Mouse (Mus musculus): ENCODE results near the gene Olfr159. TPM values are rescaled to one million over a fixed set of nuclear protein-coding genes. Genes with fewer than 3 reads are reported as not detected.

The Olfr159 gene
- polyA plus RNA-seq, 1 experiment from 2014 or later, result not detected

GRCm38 (mm10) chr4:43745187-43745586, 25.6 kb downstream of the Olfr159 start:
- no peaks in the 10 kb centered on the region for H3K9me3 ChIP-seq
- no peaks in the 10 kb centered on the region for H3K27me3 ChIP-seq (replicated peaks)
- H3K36me3 ChIP-seq, result no peaks in the 10 kb centered on the region
- H3K4me2 ChIP-seq (replicated peaks), result no peak overlapping the region
- no peak overlapping the region for H3K27ac ChIP-seq
- WGBS, result 13% methylated on average over 6 of the region's 6 CpGs
- H3K4me1 ChIP-seq (replicated peaks), result no peaks in the 10 kb centered on the region
- no peak overlapping the region for H3K4me3 ChIP-seq (replicated peaks)
- no peak overlapping the region for H3K9ac ChIP-seq
- 0 out of 2 replicates have a peak, but pooled peaks have one; percentile 43 for ATAC-seq

- no peaks in the 10 kb centered on the region for H3K27me3 ChIP-seq (replicated peaks)
- no peaks in the 10 kb centered on the region for H3K4me1 ChIP-seq (replicated peaks)
- no peak for ATAC-seq
- no peaks in the 10 kb centered on the region for H3K9me3 ChIP-seq
- WGBS, result 18% methylated on average over 1 of the region's 1 CpGs
- H3K27ac ChIP-seq, result no peak overlapping the region
- no peak overlapping the region for H3K4me3 ChIP-seq (replicated peaks)
- H3K36me3 ChIP-seq, result no peaks in the 10 kb centered on the region
- H3K4me2 ChIP-seq (replicated peaks), result no peak overlapping the region
- no peak overlapping the region for H3K9ac ChIP-seq
These were observed 27.7 kb downstream of the Olfr159 start for GRCm38 (mm10) chr4:43743099-43743498.

- ATAC-seq, result no peak
- Histone ChIP-seq H3K9me3 (no peaks in the 10 kb centered on the region), H3K4me2 (replicated peaks) (no peak overlapping the region), H3K4me3 (replicated peaks) (no peak overlapping the region), H3K27me3 (replicated peaks) (no peaks in the 10 kb centered on the region), H3K4me1 (replicated peaks) (no peaks in the 10 kb centered on the region), H3K27ac (no peak overlapping the region), H3K9ac (no peak overlapping the region), H3K36me3 (no peaks in the 10 kb centered on the region)
- 35% methylated on average over 4 of the region's 4 CpGs for WGBS
These were observed 28.2 kb downstream of the Olfr159 start for GRCm38 (mm10) chr4:43742637-43743036.

GRCm38 (mm10) chr4:43741526-43741925, 29.3 kb downstream of the Olfr159 start:
- no peak for ATAC-seq
- WGBS, result 44% methylated on average over 5 of the region's 5 CpGs

GRCm38 (mm10) chr4:43738989-43739674, 31.7 kb downstream of the Olfr159 start:
- H3K9ac ChIP-seq, result no peak overlapping the region
- H3K4me3 ChIP-seq (replicated peaks), result no peak overlapping the region
- H3K4me1 ChIP-seq (replicated peaks), result no peaks in the 10 kb centered on the region
- H3K27ac ChIP-seq, result no peak overlapping the region
- H3K36me3 ChIP-seq, result no peaks in the 10 kb centered on the region
- H3K9me3 ChIP-seq, result no peaks in the 10 kb centered on the region
- H3K27me3 ChIP-seq (replicated peaks), result no peaks in the 10 kb centered on the region
- WGBS, result 59% methylated on average over 8 of the region's 8 CpGs
- ATAC-seq, result no peak
- no peak overlapping the region for H3K4me2 ChIP-seq (replicated peaks)

More at GRCm38 (mm10) chr4:43741526-43741925, 29.3 kb downstream of the Olfr159 start:
- Histone ChIP-seq H3K36me3 (no peaks in the 10 kb centered on the region), H3K9me3 (no peaks in the 10 kb centered on the region), H3K27me3 (replicated peaks) (no peaks in the 10 kb centered on the region), H3K27ac (no peak overlapping the region), H3K4me1 (replicated peaks) (no peaks in the 10 kb centered on the region), H3K4me2 (replicated peaks) (no peak overlapping the region), H3K9ac (no peak overlapping the region), H3K4me3 (replicated peaks) (no peak overlapping the region)

GRCm38 (mm10) chr4:43737144-43737543, 33.7 kb downstream of the Olfr159 start:
- Histone ChIP-seq H3K4me3 (replicated peaks) (no peak overlapping the region), H3K27me3 (replicated peaks) (no peaks in the 10 kb centered on the region), H3K36me3 (no peaks in the 10 kb centered on the region), H3K9ac (no peak overlapping the region), H3K4me2 (replicated peaks) (no peak overlapping the region), H3K4me1 (replicated peaks) (no peaks in the 10 kb centered on the region), H3K27ac (no peak overlapping the region), H3K9me3 (no peaks in the 10 kb centered on the region)
- ATAC-seq, result no peak
- WGBS, result 82% methylated on average over 6 of the region's 6 CpGs

GRCm38 (mm10) chr4:43733186-43733585, 37.6 kb downstream of the Olfr159 start:
- Histone ChIP-seq H3K4me1 (replicated peaks) (peaks cover 19% of the 10 kb centered on the region), H3K4me2 (replicated peaks) (no peak overlapping the region), H3K27me3 (replicated peaks) (no peaks in the 10 kb centered on the region), H3K9me3 (no peaks in the 10 kb centered on the region), H3K27ac (no peak overlapping the region), H3K4me3 (replicated peaks) (no peak overlapping the region), H3K36me3 (no peaks in the 10 kb centered on the region), H3K9ac (no peak overlapping the region)
- 82% methylated on average over 5 of the region's 5 CpGs for WGBS
- no peak for ATAC-seq

GRCm38 (mm10) chr4:43732171-43732570, 38.6 kb downstream of the Olfr159 start:
- Histone ChIP-seq H3K4me3 (replicated peaks) (no peak overlapping the region), H3K27me3 (replicated peaks) (no peaks in the 10 kb centered on the region), H3K9me3 (no peaks in the 10 kb centered on the region), H3K27ac (no peak overlapping the region), H3K9ac (no peak overlapping the region), H3K36me3 (no peaks in the 10 kb centered on the region), H3K4me1 (replicated peaks) (peaks cover 28% of the 10 kb centered on the region), H3K4me2 (replicated peaks) (no peak overlapping the region)
- 19% methylated on average over 1 of the region's 1 CpGs for WGBS
- no peak for ATAC-seq

- no peak for ATAC-seq
These were observed 40.0 kb downstream of the Olfr159 start for GRCm38 (mm10) chr4:43730750-43731297.

GRCm38 (mm10) chr4:43729794-43730550, 40.8 kb downstream of the Olfr159 start, which contains the start of gene Spaar:
Gene Spaar (plus strand): TSS chr4:43730034.
- peaks cover 36% of the 10 kb centered on the region for H3K4me1 ChIP-seq (replicated peaks)
- 47% methylated on average over 14 of the region's 14 CpGs for WGBS

More at GRCm38 (mm10) chr4:43730750-43731297, 40.0 kb downstream of the Olfr159 start:
- Histone ChIP-seq H3K9ac (no peak overlapping the region), H3K4me1 (replicated peaks) (peaks cover 36% of the 10 kb centered on the region), H3K27me3 (replicated peaks) (no peaks in the 10 kb centered on the region), H3K27ac (no peak overlapping the region), H3K36me3 (no peaks in the 10 kb centered on the region), H3K4me2 (replicated peaks) (no peak overlapping the region), H3K4me3 (replicated peaks) (no peak overlapping the region), H3K9me3 (no peaks in the 10 kb centered on the region)
- 67% methylated on average over 21 of the region's 21 CpGs for WGBS

GRCm38 (mm10) chr4:43729126-43729525, 41.7 kb downstream of the Olfr159 start:
- no peak overlapping the region for H3K4me2 ChIP-seq (replicated peaks)
- no peaks in the 10 kb centered on the region for H3K9me3 ChIP-seq
- no peak overlapping the region for H3K4me3 ChIP-seq (replicated peaks)
- no peak overlapping the region for H3K9ac ChIP-seq
- ATAC-seq, result no peak
- no peaks in the 10 kb centered on the region for H3K36me3 ChIP-seq
- H3K4me1 ChIP-seq (replicated peaks), result peaks cover 36% of the 10 kb centered on the region
- 50% methylated on average over 3 of the region's 3 CpGs for WGBS
- H3K27me3 ChIP-seq (replicated peaks), result no peaks in the 10 kb centered on the region
- peak overlapping the region; percentile 56 for H3K27ac ChIP-seq

More at GRCm38 (mm10) chr4:43729794-43730550, 40.8 kb downstream of the Olfr159 start, which contains the start of gene Spaar:
- Histone ChIP-seq H3K4me3 (replicated peaks) (no peak within 1 kb of the TSS), H3K9me3 (no peaks in the 10 kb centered on the region), H3K9ac (no peak within 1 kb of the TSS), H3K27me3 (replicated peaks) (no peaks in the 10 kb centered on the region), H3K4me2 (replicated peaks) (no peak within 1 kb of the TSS), H3K36me3 (no peaks in the 10 kb centered on the region), H3K27ac (peak within 1 kb of the TSS; percentile 56)
- no peak for ATAC-seq

- no peaks in the 10 kb centered on the region for H3K36me3 ChIP-seq
- no peak overlapping the region; the same call in 1 of the 2 replicates for H3K4me2 ChIP-seq (replicated peaks)
- peaks cover 36% of the 10 kb centered on the region for H3K4me1 ChIP-seq (replicated peaks)
- no peaks in the 10 kb centered on the region for H3K9me3 ChIP-seq
- peak; percentile 63 for ATAC-seq
- H3K27me3 ChIP-seq (replicated peaks), result no peaks in the 10 kb centered on the region
- H3K4me3 ChIP-seq (replicated peaks), result no peak overlapping the region
- WGBS, result 9% methylated on average over 5 of the region's 5 CpGs
- no peak overlapping the region for H3K9ac ChIP-seq
- H3K27ac ChIP-seq, result peak overlapping the region; percentile 56
These were observed 42.2 kb downstream of the Olfr159 start for GRCm38 (mm10) chr4:43728576-43728954.

Data from intestine, embryonic 15.5 days (tissue).